Mouse (Mus musculus): ENCODE data around the gene Cyp2w1.
A peak's percentile ranks its signal among the peaks of the same experiment; 100 is the strongest.
"Not testable (repeated sequence)": the region's sequence is repeated elsewhere in the genome, so short reads cannot be mapped to it uniquely, and the experiment has no call there.

The Cyp2w1 gene

DNA sequence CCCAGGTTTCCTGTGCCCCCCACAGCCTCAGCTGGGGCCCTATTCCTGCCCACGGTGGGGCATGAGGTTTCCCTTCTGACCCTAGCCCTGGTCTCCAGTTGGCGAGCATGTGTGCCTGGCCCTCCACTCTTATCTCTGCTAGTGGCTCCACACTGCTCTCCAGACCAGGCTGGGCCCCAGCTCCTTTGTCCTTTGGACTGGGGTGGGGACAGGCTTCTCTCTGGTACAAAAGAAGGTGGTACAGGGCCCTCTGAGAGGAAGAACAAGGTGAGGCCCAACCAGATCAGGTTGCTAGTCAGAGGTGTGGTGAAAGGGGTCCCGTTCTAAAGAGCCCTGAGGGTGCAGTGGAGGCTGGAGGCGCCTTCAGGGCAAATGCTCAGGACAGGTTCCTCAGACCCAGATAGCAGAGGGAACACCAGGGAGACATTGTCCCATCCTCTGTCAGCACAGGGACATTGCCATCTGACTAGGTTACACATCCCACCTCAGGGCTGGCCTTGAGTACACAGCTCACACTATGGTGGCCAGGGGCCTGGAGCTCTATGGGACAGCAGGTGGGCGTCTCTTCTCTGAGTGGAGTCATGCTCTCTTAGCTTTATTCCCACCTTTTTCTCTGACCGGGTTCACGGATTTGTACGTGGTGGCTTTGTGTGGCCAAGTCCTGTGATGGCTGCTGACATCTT, 19.7 kb upstream of the Cyp2w1 start:
- DNase-seq = no peak

DNA sequence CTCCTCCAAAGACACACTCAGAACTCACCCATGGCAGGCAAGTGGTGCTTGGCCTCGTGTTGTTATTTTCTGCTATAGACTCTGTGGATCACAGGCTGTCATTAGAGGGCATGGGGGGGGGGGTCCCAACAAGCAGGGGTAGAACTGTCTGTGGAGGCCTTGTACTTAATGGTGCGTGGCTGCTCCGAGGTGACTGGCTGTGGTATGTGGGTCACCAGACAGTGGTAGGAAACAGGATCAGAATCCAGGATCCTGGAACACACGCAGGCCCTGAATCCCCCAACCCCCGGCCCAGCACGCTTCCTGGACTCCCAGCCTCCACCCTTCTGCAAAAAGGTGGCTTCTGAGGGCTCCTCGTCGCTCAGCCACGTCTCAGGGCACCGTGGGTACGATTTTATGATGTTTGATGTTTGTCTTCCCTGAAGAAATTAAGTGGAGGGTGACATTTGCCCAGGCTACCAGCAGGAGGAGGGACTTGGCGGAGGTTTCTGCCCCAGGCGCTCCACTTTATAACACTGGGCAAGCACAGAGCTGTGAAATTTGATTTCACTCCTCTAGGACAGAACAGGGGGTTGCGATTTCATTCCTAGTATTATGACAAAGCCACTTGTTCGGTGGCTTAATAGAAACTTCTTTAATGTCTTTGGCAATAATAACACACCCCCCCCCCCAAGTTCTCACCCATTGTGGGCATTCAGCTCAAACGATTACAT, 19.0 kb upstream of the Cyp2w1 start:
- peak; percentile 51 for DNase-seq

DNA sequence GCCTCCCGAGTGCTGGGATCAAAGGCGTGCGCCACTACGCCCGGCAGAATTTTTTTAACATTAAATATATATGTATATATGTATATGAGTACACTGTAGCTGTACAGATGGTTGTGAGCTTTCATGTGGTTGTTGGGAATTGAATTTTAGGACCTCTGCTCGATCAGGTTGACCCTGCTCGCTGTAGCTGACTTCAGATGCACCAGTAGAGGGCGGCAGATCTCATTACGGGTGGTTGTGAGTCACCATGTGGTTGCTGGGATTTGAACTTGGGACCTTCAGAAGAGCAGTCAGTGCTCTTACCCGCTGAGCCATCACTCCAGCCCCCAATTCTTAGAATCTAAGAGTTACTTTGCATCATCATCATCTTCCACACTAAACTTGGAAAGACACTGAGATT, 18.0 kb upstream of the Cyp2w1 start:
- DNase-seq = not testable (repeated sequence)

DNA sequence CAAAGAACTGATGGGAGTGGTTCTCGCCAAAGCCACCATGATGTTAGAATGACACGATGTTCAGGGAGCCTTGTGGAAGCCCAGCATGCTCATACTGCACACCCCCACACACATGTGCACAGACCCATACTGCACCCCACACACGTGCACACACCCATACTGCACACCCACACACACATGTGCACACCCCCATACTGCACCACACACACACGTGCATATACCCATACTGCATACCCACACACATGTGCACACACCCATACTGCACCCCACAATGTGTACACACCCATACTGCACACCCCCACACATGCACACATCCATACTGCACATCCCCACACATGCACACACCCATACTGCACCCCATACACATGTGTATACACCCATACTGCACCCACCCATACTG, 16.8 kb upstream of the Cyp2w1 start:
- DNase-seq = no peak

DNA sequence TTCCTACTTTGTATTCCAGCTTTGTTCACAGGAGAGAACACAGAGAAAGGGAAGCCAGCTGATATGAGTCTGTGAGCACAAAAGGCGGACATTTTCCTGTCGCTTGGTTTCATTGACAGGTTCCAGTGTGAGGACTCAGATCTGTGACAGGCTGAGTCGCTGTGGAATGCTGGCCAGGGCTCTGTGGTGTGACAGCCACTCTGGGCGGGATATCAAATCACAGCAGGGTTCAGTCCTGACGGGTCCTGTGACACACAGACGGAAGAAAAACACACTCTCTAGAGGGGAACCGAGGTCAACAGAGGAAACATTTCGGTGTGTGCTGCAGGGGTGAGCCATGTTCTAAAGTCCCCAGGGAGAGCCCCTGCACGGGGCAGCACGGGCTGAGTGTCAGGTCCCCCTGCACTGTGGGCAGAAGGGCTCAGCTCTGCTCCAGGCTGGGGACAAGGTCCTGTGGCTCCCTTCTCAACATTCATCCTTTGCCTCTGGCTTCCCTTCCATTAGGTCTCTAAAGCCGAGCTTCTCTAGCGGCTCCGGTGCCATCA, 14.5 kb upstream of the Cyp2w1 start:
- DNase-seq = no peak

DNA sequence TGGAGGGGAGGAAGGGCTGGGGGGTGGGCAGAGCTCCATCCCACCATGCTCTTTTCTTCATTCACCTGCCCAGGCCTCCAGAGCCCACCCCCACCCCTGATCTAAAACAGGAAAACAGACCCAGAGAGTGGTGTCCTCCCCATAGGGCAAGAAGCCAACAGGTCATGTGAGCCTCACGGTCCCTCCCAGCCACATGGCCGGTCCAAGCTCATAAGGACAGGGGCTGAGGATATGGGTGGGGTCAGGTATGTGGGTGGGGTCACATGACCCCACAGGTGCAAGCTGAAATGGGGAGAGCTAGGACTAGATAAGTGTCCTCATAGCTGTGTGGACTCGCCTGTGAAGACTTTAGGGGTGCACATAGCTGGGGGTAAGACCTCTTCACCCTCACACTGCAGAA, 14.0 kb upstream of the Cyp2w1 start:
- DNase-seq = peak; percentile 70

DNA sequence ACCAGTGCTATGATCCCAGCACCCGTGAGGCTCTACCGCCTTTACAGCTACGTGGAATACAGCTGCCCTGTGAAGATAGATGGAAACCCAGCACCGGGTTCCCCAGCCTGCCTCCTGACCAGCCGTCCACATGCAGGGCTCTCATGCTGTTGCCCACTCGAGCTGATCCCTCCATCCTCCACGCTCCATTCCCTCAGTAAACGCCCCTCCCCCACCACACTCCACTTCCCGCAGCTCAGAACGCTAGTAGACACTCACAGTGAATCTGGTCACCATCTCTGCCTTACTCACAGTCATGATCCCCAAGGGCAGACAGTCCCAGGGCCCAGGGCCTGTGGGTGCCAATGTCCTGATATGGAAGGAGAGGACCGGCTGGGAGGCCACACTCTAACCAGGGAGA, 13.5 kb upstream of the Cyp2w1 start:
- no peak for DNase-seq

DNA sequence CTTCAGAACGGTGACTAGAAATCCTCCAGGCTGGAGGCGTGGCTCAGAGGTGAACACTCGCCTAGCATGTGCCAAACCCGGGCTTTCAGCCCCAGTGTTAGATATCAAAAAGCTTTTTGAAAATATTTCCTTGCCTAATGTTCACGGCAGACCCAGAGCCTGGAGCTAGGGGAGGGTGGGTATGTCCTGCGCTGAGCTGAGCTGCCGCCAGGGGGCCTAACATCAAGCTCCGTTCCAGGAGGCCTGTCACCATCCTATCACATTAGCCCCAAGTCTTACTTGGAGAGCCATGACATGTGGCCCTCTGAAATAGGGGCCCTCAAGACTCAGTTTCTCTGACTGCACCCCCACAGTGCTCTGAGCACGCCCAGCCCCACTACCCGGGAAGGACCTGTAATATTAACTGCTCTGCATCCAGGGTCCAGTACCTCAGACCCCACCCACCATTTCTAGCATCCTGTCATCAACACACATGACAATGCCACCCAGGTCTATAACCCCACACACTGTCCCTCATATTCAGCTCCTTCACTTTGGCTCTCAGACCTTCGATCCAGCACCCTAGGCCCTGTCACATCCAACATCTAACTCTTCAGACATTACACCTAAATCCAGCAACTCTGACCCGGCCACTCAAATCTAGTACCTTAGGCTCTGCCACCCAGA, 8.3 kb upstream of the Cyp2w1 start:
- peak; percentile 89 for DNase-seq

DNA sequence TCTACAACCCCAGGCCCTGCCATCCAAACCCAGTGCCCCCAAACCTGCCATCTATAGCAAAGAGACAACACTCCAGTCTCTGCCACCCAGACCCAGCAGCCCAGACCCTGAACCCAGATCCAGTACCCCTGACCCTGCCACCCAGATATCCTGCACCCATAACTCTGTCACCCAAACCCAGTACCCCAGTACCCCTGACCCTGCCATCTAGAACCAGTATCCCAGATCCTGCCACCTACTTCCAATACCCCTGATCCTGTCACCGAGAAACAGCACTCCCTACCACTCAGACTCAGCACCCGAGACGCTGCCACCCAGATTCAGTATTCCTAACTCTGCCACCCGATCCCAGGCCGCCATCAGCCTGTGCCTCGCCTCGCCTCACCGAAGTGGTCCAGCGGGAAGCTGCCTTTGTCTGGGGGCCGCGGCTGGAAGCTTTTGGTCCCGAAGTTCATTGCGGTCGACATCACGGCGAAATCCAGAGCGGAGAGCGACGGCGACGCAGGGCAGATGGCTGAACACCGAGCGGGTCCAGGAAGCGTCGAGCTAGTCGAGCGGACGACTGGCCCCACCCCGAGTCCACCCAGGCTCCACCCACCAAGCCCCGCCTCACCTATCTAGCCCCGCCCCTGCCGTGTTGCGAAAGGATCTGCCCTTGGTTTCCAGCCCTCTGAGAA, 7.6 kb upstream of the Cyp2w1 start:
- peak; percentile 98 for DNase-seq

DNA sequence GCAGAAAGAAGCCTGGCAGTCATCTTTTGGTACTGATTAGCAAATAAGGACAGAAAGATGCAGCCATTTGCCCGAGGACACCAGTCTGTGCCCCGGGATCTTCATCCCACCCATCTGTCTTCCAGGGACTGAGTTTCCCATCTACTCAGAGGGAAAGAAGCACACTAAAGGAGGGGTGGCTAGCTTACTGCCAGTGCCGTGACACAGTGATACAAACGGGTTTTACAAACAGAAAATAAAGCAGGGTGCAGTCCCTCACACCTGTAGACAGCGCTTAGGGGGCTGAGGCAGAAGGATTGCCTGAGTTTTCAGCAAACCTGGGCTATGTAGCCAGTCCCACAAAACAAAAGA, 7.1 kb upstream of the Cyp2w1 start:
- no peak for DNase-seq

DNA sequence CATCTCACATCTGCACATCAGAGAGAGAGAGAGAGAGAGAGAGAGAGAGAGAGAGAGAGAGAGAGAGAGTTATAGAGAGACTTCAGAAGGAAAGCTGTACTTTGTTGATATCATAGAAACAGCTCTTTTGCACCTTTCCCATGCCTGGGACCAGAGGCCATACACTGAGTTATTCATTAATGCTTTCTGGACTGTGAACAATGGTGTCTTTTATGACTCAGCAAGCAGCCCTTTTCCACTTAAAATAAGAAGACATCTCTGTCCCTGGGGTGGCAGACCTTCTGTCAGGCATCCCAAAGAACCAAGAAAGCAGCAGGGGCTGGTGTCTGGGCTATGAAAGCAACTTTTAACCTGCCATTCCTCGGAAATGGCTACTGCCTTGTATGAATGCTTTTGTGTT, 5.2 kb upstream of the Cyp2w1 start:
- no peak for DNase-seq

DNA sequence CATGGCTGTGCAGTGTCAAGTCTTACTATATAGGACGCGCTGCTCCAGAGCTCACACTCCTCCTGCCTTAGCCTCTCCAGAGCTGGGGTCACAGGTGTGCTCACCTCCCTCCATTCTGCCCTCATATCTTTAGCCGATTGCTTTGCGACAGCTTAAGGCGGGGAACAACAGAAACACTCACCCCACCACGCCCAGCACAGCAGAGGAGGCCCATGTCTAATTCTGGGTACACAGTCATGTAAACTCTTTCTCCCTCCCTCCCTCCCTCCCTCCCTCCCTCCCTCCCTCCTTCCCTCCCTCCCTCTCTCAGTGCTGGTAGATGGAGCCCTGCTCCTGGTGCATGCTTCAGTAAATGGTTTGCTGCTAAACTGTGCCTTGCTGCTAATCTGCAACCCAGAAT, 2.7 kb upstream of the Cyp2w1 start:
- DNase-seq = no peak

DNA sequence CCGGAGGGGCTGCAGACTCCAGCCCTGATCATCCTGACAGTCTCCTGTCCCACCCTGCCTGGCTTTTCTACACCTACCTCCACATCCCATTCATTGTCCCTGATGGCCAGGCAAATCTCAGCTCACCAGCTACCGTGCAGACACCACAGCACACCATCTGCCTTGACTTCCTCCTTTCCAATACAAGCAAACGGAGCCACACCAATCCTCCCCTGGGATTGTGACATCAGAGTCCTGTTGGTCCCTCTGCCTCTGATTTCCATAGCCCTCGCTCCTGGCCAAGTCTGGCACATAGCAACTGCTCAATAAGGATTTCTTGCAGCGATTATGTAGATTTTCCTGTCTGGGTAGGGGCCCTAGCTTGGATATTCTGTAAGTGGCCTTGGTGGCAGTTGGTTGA, 1.3 kb upstream of the Cyp2w1 start, which contains the start of gene Cox19:
Cox19 (minus strand) TSS at position 285 of the 400 bp plus-strand sequence.
- DNase-seq = no peak

DNA sequence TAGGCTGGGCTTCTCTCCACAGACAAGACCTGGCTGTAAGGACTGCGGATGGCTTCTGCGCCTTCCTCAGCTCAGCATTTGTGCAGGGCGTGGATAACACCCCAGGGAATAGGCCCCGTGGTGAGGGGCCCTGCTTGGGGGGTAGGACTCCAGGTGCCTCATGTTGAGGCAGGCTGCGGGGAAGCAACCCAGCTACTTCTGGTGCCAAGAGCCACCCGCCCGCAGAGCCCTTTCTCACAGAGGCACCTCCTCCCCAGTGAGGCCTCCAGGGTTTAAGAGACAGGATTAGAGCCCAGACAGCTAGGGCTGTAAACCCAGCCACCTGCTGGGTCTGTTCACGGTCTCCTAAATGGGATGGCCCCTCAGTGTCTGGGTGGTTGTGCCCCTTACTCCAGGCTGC, 789 bp upstream of the Cyp2w1 start:
- no peak for DNase-seq

DNA sequence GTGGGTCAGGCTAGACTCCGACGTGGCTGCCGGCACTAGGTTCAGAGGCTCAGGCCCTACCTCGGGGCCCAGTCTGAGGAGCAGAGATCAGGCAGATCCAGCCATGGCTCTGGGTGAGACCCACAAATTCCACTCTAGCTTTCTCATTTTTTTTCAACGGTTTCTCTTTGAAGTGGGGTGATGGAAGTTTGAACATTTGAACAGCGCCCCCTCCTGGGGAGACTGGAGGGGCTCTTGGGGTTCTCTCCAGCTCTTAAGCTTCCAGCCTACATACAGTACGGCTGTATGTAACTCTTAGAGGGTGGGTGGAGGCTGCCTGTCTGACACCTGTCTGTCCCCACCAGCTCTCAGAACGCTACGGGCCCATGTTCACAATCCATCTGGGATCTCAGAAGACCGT, 1.1 kb downstream of the Cyp2w1 start:
- no peak for DNase-seq

DNA sequence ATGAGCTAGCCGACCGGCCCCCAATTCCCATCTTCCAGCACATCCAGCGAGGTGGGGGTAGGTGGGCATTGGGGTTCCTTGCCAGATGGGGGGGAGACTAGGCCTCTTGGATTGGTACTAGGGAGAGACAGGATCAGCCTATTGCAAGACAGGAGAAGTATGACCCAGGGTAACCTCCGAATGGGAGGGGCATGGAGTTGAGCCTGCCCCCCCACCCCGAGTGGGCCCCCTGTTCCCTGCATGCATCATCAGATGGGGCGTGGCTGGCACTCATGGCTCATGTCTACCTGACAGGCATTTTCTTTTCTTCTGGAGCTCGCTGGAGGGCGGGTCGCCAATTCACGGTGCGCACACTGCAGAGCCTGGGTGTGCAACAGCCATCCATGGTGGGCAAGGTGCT, 1.5 kb downstream of the Cyp2w1 start:
- no peak for DNase-seq

DNA sequence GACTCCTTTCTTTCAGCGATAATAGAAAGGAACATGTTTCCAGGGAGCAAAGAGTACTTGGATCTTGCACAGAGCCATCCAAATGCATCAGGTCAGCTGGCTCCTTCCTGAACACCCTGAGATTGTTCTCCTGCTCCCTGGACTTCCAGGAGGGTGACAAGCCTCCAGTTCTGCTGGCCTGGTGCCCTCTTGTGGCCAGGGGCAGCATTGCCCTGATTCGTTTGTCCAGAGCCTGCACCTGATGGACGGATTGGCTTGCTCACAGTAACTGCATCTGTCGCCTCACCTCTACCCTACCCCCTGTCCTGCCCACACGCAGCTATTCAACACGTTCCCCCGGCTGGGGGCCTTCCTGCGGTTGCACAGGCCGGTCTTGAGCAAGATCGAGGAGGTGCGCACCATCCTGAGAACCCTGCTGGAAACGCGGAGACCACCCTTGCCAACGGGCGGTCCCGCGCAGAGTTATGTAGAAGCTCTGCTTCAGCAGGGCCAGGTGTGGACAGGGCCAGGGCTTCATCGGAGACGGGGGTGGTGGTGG, 2.9 kb downstream of the Cyp2w1 start:
- peak; percentile 92 for DNase-seq

DNA sequence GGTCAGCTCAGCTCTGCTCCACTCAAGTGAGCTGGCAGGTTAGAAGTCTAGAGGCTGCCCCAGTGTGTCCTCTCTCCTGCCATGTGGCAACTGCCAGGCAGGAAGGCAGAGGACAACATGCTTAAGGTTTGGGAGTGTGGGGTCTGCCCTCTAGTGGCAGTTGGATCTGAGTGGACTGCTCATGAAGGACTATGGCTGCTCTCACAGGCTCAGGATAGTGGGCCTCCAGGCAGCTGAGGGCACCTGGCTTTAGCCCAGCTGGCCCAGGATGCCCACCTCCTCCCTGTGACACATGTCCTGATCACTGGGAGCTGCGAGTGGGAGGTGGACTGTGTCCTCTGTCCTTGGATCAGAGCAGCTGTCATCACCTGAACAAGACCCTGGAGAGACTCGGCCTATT, 6.2 kb downstream of the Cyp2w1 start:
- DNase-seq = peak; percentile 72

DNA sequence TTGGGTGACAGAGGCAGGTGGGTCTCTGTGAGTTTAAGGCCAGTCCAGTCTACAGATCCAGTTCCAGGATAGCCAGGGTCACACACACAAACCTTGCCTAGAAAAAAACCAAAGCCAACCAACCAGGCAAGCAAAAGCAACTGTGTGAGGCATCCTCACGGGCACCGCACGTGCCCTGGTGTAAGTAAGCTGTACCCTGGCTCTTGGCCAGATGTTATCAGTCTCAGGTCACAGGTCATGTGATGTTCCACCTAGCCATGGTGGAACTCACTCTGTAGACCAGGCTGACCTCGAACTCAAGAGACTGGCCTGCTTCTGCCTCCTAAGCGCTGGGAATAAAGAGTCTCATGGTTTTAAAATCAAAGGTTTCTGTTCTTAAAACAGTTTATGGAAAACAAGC, 6.8 kb downstream of the Cyp2w1 start:
- DNase-seq = no peak

DNA sequence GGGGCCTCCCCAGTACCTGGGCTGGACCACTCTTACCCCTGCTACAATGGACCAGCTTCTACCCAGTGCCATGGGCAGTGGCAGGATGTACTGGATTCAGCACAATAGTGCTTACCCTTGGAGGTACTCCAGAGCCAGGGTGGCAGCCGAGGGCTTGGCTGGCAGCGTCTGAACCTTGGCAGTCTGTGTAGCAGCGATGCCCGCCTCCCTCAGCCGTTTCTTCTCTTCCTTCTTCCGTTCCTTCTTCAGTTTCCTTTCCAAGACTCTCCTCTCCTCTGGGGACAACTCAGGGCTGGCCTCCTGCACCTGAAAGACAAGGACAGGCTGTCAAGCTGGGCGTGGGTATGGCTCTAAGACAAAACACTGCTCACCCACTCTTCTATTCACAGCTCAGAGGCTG, 11.4 kb downstream of the Cyp2w1 start:
- DNase-seq = no peak

DNA sequence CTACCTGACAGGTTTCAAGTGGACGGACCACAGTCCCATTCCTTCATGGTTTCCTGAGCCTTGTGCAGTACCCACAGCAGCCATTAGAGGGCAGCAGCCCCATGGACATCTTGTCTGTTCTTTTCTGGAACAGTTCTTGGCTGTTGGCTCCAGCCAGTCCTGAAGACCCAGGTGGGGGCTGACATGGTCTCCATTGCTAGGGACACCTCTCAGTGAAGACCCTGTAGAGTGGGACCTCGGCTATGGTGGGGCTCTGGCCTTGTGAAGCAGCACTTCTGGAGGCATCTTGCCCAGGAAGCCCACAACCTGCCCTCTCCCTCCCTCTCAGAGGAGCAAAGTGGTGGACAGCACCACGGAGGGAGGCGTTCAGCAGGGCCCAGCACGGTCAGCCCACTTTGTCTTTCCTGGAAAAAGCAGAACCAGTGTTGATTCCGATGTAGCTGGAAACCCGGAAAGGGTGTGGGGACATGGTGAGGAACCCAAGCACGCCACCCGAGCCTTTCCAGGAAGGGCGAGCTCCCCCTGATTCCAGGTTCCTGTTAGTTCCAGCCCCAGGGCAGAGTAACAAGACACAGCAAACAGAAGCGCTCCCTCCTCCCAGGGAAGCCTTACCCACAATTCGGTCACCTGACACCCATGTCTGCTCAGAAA, 12.0 kb downstream of the Cyp2w1 start:
- DNase-seq = peak; percentile 95

DNA sequence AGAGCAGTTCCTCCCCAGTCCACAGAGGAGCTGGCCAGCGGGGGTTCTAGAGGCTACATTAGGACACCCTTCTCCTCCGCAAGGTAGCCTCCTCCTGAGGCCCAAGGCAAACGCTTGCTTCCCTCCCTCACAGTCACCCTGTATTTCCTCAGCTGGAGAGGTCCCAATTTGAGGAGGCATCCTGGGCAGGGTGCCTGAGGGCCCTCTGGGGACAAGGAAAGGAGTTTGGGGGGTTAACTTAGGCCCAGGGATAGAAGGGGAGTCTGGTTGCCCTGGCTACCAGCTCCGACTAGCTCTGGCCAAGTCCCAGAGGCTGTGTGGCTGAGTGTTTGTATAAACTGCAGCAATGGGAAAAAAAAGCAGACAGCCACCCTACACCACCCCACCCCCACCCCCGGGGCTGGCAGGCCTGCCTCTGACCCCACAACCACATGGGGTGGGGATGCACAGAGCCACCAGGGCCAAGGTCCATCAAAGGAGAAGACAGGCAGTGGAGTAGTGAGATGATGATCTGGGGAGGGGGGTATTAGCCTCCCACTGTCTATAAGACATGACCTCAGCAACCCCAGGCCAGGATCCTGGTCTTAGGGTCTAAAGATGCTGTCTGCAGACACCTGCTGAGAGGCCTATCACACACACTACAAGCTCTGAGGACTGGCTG, 12.6 kb downstream of the Cyp2w1 start:
- DNase-seq = peak; percentile 54
